Mouse (Mus musculus) testis, postnatal 14 days (tissue): ENCODE data around the gene Sap25.
"Not testable (repeated sequence)": the region's sequence is repeated elsewhere in the genome, so short reads cannot be mapped to it uniquely, and the experiment has no call there.

Experiments used
- DNase-seq: peaks from one replicate; pipeline ENCODE4 v3.0.0; 2021; ENCODE audit warnings: low spot score

The Sap25 gene

DNA sequence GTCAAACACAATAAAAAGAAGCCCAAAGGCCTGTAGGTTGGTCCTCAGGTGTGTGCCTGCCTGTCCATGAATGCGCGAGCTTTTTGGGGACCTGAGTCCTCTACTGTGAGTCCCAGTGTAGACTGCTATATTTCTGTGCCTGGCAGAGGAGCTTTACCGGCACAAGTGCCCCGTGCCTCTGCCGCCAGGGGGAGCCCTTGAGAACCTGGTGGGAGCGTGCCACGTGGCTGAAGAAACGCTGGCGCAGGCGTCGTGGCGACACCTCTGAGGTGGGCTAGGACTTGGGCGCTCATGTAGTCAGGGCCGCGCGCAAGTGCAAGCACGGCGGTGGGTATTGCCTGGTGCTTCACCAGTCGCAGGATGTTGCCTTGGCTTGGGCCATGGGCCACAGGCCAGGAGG, at the start of gene Sap25:
Gene Sap25 (plus strand): TSS at position 281 of the 400 bp plus-strand sequence.
- DNase-seq: peak; percentile 76

GRCm38 (mm10) chr5:137595921-137596320, 45.2 kb upstream of the Sap25 start:
- no peak for DNase-seq

DNA sequence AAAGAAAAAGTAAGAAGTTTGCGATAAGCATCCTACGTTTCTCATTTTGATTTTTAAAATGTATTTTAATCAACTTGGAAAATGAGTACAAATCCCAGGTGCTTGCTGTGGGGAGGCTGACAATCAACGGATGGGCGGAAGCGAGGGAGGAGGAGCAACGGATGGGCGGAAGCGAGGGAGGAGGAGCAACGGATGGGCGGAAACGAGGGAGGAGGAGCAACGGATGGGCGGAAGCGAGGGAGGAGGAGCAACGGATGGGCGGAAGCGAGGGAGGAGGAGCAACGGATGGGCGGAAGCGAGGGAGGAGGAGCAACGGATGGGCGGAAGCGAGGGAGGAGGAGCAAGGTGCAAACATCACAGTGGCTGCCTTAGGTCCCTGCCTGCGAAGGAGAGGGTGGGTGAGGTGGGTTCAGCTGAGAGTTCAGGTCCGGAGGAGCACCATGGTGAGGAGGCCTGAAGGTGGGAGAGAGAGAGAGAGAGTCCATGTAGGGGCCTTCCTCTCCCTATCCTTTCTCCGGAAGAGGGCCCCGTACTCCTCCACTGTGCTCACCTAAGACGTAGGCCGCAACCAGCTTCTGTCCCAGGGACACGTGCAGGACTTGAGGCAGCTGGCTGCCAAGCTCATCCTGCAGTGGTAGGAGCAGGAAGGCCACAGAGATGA, 44.4 kb upstream of the Sap25 start:
- DNase-seq: no peak

GRCm38 (mm10) chr5:137597625-137598024, 43.5 kb upstream of the Sap25 start:
- DNase-seq: no peak

DNA sequence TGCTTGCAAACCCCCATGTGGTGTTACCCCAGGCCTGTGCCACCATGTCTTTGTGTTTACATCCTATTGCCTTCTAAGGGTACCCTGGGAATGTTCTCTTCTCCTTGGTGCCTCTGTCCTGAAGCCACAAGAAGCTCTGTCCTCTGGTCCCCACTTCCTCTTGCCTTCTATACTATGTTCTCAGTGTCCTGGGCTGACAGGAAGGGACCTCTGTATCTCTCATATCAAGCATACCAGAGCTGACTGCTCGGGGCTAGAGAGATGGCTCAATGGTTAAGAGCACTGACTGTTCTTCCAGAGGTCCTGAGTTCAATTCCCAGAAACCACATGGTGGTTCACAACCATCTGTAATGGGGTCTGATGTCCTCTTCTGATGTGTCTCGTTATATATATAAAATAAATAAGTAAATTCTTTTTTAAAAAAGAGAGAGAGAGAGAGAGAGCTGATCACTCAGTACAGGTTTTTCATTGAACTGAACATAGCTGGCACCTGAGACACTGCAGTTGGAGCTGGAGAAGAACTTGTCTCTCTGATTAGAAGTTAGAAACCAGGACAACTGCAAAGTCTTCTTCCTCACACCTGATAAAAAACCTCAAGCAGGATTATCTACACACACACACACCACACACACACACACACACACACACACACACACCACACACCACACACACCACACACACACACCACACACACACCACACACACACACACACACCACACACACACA, 42.9 kb upstream of the Sap25 start:
- no peak for DNase-seq

- DNase-seq: no peak
These were observed 41.5 kb upstream of the Sap25 start for GRCm38 (mm10) chr5:137599600-137599999.

DNA sequence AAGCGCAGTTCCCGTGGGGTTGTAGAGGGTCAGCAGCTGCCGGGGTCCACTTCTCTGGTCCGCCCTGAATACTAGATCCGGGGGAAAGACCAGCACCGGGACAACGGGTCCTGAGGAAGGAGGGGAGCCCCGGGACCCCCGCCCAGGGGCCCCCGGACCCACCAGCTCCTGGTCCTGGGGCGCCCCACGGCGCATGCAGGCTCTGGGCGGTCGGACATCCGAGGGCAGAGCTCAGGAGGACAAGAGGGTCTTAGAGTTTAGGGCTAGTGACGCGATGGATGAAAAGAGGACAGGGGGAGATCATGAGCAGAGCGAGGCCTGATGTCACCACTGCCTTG, 40.9 kb upstream of the Sap25 start:
- DNase-seq: no peak

GRCm38 (mm10) chr5:137600619-137601364, 40.3 kb upstream of the Sap25 start, which contains the start of gene Mospd3:
Gene Mospd3 (minus strand): TSS chr5:137601058.
- peak; percentile 96 for DNase-seq

GRCm38 (mm10) chr5:137601365-137601729, 39.8 kb upstream of the Sap25 start:
- DNase-seq: no peak

- no peak for DNase-seq
These were observed 33.1 kb upstream of the Sap25 start for GRCm38 (mm10) chr5:137607860-137608653.

GRCm38 (mm10) chr5:137608654-137609190, 32.4 kb upstream of the Sap25 start:
- no peak for DNase-seq

- DNase-seq: no peak
These were observed 31.8 kb upstream of the Sap25 start for GRCm38 (mm10) chr5:137609292-137609691.

DNA sequence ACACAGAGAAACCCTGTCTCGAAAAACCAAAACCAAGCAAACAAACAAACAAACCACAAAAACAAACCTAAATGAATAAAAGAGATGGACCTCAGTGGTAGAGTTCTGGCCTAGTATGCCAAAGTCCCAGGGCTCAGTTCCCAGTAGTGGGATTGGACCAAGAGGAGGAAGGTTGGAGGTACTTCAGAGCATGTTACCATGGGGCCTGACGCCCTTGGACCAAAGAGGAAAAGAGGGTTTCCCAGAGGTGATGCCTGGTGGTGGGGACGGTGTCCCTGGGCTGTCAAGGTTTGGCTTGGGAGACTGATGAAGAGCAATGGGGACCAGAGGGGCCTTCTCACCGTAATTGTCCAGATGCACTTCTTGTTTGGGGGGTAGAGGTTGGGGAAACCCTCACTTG, 31.1 kb upstream of the Sap25 start:
- no peak for DNase-seq

DNA sequence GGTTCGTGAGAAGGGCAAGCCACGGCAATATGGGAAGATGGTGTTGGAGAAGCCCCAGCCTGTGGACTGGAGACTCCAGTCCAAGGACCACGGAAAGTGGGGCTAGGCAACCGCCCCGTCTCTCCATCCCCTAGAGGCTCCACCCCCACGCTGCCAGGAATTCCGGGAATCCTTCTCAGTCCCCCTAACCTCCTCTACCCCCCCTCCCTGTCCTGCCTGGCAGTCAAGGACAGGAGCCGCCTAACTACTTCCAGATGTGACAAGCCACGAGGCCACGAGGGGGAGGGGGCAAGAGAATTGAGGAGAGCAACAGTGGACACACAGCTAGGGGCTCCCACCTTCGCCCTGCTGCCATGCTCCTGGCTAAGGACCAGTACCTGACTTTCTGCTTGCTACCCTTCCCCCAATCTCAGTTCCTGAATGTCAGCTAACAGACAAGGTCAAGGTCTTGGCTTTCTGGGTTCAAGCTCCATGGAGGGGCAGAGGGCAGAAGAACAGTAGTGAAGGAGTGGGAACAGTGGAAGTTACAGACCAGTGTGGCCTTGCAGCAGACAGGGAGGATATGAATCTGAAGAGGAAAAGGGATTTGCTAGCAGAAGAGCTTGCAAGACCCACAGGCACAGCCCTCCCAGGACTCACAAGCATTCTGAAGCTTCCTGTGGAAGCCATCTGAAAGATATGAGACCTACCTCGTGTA, 30.4 kb upstream of the Sap25 start:
- DNase-seq: peak; percentile 70

- DNase-seq: peak; percentile 53
These were observed 29.9 kb upstream of the Sap25 start for GRCm38 (mm10) chr5:137611245-137611602.

- DNase-seq: no peak
These were observed 28.1 kb upstream of the Sap25 start for GRCm38 (mm10) chr5:137613076-137613475.

DNA sequence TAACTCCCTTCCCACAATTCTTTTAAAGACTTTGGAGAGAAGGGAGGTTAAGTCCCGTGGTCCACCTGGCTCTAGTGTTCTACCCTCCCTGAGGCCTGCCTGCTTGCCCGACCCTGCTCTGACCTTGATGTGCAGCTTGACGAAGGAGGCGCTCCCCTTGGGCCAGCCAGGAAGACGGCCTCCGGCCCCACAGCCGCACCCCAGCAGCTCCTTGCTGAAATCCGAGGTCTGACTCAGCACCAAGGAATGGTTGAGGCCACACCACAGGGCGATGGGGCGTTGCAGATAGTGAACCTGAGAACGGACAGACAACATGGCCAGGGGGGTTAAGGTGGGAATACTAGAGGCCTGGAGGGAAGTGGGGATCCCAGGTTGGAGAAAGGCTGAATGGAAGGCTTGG, 27.6 kb upstream of the Sap25 start, which contains the start of gene Pcolce:
Gene Pcolce (minus strand): TSS at position 235 of the 400 bp plus-strand sequence.
- DNase-seq: no peak

DNA sequence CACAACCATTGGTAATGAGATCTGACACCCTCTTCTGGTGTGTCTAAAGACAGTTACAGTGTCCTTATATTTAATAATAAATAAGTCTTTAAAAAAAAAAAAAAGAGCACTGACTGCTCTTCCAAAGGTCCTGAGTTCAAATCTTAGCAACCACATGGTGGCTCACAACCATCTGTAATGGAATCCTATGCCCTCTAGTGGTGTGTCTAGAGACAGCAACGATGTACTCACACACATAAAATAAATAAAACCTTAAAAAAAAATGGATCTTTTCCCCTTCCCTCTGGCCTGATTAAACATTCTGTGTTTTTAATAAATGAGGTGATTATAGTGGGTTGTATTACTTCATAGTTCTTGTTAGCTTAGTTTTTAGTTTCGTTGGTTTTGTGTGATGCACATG, 26.2 kb upstream of the Sap25 start:
- DNase-seq: not testable (repeated sequence)

DNA sequence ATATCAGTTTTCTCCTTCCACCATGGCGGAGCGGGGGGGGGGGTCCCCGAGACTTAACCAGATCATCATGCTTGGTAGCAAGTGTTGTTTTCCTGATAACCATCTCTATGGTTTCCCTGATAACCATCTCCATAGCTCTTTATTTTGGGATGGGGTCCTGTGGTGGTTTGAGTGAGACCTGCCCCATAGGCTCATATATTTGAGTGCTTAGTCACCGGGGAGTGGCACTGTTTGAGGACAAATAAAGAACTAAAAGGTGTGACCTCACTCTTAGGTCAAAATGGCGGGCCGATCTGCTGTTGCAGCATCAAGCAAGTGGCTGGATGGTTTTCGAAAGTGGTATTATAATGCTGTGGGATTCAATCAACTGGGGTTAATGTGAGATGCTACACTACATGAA, 25.8 kb upstream of the Sap25 start:
- DNase-seq: no peak

DNA sequence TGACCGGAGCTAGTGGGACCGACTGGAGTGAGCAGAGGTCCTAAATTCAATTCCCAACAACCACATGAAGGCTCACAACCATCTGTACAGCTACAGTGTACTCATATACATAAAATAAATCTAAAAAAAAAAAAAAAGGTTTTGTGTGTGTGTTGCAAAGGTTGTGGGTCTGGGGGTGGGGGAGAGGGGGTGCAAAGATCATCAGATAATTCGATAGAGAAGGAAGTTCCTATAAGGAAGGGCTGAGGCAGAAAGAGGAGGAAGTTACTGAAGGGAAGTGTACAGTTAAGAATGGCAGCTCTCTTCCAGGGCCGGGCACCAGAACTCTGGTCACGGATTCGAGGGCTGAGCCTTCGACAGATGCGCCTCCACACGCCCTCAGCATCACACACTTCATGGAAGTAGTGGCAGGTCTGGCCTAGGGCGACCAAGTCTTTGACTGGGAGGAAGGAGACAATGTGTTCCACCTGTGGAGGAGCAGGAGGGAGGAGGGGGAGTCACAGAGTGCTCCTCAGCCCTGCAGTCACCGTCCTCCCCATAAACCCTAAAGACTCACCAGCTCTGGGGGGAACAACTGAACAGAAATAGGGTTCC, 17.1 kb upstream of the Sap25 start:
- no peak for DNase-seq

GRCm38 (mm10) chr5:137627991-137628390, 13.1 kb upstream of the Sap25 start:
- no peak for DNase-seq
